Mouse (Mus musculus) megakaryocyte, embryonic 14.5 days (primary cell): ENCODE measurements around the gene Mink1.

Experiments used
- FLI1 ChIP-seq: IDR thresholded peaks from 2 replicates; pipeline ENCODE4 v1.6.1; 2012; ENCODE audit warnings: low read length, inconsistent platforms, mixed read lengths
- GATA1 ChIP-seq: IDR thresholded peaks from 3 replicates; pipeline ENCODE4 v1.6.1; 2012; ENCODE audit warnings: mixed read lengths, low read length, inconsistent platforms, borderline replicate concordance

DNA sequence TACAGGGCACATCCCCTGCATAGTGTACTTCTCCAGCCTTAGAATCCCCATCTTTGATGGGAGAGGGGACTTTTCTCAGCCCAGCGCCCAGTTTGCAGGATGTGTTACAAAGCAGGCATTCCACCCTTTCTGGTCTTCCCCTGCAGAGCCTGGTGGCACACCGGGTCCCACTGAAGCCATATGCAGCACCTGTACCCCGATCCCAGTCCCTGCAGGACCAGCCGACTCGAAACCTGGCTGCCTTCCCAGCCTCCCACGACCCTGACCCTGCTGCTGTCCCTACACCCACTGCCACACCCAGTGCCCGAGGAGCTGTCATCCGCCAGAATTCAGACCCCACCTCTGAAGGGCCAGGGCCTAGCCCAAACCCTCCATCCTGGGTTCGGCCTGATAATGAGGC is 44.9 kb downstream of the Mink1 start:
- TF ChIP-seq GATA1 (no peak), FLI1 (no peak)
